Mouse (Mus musculus): ENCODE results near the gene Slc35a2. TPM values are rescaled to one million over a fixed set of nuclear protein-coding genes. Genes with fewer than 3 reads are reported as not detected.

Slc35a2 gene
- polyA plus RNA-seq, 1 experiment: 81.7 TPM

DNA sequence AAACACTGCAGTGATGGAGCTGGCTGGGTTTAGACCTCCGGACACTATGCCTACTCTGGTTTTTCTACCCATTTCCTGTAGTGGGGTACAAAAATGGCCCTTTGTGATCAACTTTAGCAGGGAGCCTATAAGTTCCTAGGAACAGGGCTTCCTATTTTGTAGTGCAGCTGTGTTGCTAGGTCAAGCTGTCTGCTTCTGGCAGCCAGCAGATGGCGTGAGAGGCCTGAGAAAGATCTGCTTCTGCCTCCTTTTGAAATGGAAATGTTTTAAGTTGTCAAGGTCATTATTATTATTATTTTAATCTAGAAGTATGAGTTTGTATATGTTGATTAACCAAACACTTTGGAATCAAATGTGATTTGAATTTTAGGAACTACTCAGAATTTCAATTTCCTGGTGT lies 29.2 kb upstream of the Slc35a2 start:
- Histone ChIP-seq H3K4me1 (replicated peaks; ENCODE audit: control insufficient read depth, insufficient read depth, low read length) (no peaks in the 10 kb centered on the region), H3K27me3 (ENCODE audit: control insufficient read depth, insufficient read depth, low read length) (no peaks in the 10 kb centered on the region), H3K27ac (ENCODE audit: control insufficient read depth, insufficient read depth, low read length) (no peak overlapping the region), H3K36me3 (ENCODE audit: control insufficient read depth, insufficient read depth, low read length) (0 out of 2 replicates have a peak, but pooled peaks cover 3% of the 10 kb centered on the region), H3K4me3 (ENCODE audit: control insufficient read depth, insufficient read depth, low read length) (no peak overlapping the region)
- no peak for TF ChIP-seq POLR2A (IDR thresholded peaks at IDR 0.05; ENCODE audit: control insufficient read depth, extremely low read depth, insufficient read depth, low read length, poor library complexity)
- no peak for TF ChIP-seq CTCF (IDR thresholded peaks at IDR 0.05; ENCODE audit: borderline replicate concordance, control insufficient read depth, extremely low read depth, insufficient read depth, low read length, poor library complexity)
- WGBS: 14% methylated on average over 2 of the region's 2 CpGs
- DNase-seq: peak; percentile 30

DNA sequence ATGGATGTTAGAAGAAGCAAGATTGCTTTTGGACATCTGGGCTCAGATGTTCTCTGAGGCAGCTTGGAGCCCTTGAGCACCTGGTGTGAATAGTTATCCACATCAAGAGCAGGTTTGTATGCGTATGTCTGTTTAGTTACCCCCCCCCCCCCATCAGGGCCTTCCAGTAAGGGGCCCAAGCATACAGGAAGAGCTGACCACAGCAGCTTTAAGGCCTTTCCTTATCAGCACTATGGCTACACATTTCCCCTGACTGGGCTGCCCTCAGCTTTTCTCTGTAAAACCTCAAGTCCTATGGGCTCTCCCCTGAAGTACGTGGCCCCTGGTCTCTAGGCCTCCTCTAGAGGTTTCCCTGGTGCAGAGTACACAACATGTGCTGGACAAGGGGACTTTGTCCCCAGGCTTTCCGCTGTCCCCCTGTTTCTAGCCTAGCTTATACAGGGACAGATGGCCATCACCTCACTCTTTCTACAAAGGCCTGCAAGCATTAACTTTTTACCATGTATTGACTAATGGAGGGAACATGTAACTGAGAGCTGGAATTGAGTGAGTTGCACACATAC lies 24.6 kb upstream of the Slc35a2 start:
- 63% methylated on average over 2 of the region's 3 CpGs for WGBS
- TF ChIP-seq POLR2A (IDR thresholded peaks at IDR 0.05; ENCODE audit: control insufficient read depth, extremely low read depth, insufficient read depth, low read length, poor library complexity): no peak
- no peak for TF ChIP-seq CTCF (IDR thresholded peaks at IDR 0.05; ENCODE audit: borderline replicate concordance, control insufficient read depth, extremely low read depth, insufficient read depth, low read length, poor library complexity)
- DNase-seq: no peak
- Histone ChIP-seq H3K27me3 (ENCODE audit: control insufficient read depth, insufficient read depth, low read length) (no peaks in the 10 kb centered on the region), H3K4me3 (ENCODE audit: control insufficient read depth, insufficient read depth, low read length) (no peak overlapping the region), H3K4me1 (replicated peaks; ENCODE audit: control insufficient read depth, insufficient read depth, low read length) (no peaks in the 10 kb centered on the region; the same call in 1 of the 2 replicates), H3K36me3 (ENCODE audit: control insufficient read depth, insufficient read depth, low read length) (0 out of 2 replicates have a peak, but pooled peaks cover 5% of the 10 kb centered on the region), H3K27ac (ENCODE audit: control insufficient read depth, insufficient read depth, low read length) (no peak overlapping the region)

DNA sequence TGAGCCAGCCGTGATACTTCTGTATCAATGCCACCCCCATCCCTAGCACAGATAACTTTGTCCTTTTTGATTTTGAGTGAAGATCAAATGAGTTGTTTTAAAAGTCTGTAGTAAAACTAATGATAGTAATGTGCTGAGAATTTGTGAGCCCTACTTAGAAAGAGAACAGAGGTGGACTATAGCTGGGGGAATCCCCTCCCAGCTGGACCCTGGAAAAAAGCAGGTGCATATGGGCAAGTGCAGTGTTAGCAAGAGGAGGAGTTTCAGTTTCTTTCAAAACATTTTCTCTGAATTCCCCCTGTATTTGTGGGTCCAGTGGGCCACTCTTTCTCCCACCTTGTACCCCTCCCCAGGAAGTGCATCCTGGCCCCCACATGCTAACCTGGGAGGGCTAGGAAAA lies 20.6 kb upstream of the Slc35a2 start:
- no peaks in the 10 kb centered on the region for H3K27me3 ChIP-seq (ENCODE audit: control insufficient read depth, insufficient read depth, low read length)
- no peak for TF ChIP-seq CTCF (IDR thresholded peaks at IDR 0.05; ENCODE audit: borderline replicate concordance, control insufficient read depth, extremely low read depth, insufficient read depth, low read length, poor library complexity)
- no peak for TF ChIP-seq POLR2A (IDR thresholded peaks at IDR 0.05; ENCODE audit: control insufficient read depth, extremely low read depth, insufficient read depth, low read length, poor library complexity)
- DNase-seq: no peak
- H3K27ac ChIP-seq (ENCODE audit: control insufficient read depth, insufficient read depth, low read length): no peak overlapping the region
- peaks cover 10% of the 10 kb centered on the region for H3K36me3 ChIP-seq (ENCODE audit: control insufficient read depth, insufficient read depth, low read length)
- no peak overlapping the region for H3K4me3 ChIP-seq (ENCODE audit: control insufficient read depth, insufficient read depth, low read length)
- H3K4me1 ChIP-seq (replicated peaks; ENCODE audit: control insufficient read depth, insufficient read depth, low read length): peaks cover 6% of the 10 kb centered on the region
- 83% methylated on average over 1 of the region's 1 CpGs for WGBS

DNA sequence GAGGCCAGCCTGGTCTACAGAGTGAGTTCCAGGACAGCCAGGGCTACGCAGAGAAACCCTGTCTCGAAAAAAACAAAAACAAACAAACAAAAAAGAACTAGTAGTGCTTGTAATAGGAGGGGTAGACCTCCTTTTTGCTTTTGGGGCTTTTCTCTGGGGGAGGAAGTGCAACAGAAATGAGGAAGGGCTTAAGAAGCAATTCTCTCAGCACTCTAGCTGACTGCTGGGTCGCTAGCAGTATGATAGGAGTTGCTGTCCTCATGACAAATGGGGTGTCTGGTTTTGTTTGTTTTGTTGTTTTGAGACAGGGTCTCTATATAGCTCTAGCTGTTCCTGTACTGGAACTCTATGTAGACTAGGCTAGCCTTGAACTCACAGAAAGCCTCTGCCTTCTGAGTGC lies 19.3 kb upstream of the Slc35a2 start:
- H3K4me3 ChIP-seq (ENCODE audit: control insufficient read depth, insufficient read depth, low read length): no peak overlapping the region
- peaks cover 10% of the 10 kb centered on the region for H3K36me3 ChIP-seq (ENCODE audit: control insufficient read depth, insufficient read depth, low read length)
- H3K4me1 ChIP-seq (replicated peaks; ENCODE audit: control insufficient read depth, insufficient read depth, low read length): peaks cover 6% of the 10 kb centered on the region
- WGBS: 45% methylated on average over 3 of the region's 3 CpGs
- TF ChIP-seq CTCF (IDR thresholded peaks at IDR 0.05; ENCODE audit: borderline replicate concordance, control insufficient read depth, extremely low read depth, insufficient read depth, low read length, poor library complexity): no peak
- no peak for TF ChIP-seq POLR2A (IDR thresholded peaks at IDR 0.05; ENCODE audit: control insufficient read depth, extremely low read depth, insufficient read depth, low read length, poor library complexity)
- no peak for DNase-seq
- H3K27ac ChIP-seq (ENCODE audit: control insufficient read depth, insufficient read depth, low read length): peak overlapping the region; percentile 51; the same call in 1 of the 2 replicates
- no peaks in the 10 kb centered on the region for H3K27me3 ChIP-seq (ENCODE audit: control insufficient read depth, insufficient read depth, low read length)

DNA sequence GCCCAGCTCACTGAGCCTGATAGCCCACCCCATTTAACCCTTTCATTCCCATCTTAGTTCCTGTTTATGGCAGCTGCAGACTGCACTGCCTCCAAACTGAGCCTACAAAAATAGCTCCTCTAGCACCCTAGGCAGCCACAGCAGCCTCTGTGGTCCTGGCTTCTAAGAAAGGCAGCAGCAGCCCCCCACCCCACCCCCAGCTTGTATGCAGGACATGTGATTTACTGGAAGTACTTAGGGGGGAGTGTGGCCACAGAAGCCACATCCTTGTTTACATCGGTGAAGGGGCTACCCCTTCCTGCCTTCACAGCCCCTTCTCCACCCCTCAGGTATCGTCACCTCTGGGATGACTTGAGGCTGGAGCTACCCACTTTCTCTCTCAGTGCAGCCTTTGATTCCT lies 18.5 kb upstream of the Slc35a2 start:
- no peak for DNase-seq
- peaks cover 8% of the 10 kb centered on the region for H3K36me3 ChIP-seq (ENCODE audit: control insufficient read depth, insufficient read depth, low read length)
- no peak overlapping the region for H3K4me3 ChIP-seq (ENCODE audit: control insufficient read depth, insufficient read depth, low read length)
- no peaks in the 10 kb centered on the region for H3K27me3 ChIP-seq (ENCODE audit: control insufficient read depth, insufficient read depth, low read length)
- peak overlapping the region; percentile 66; the same call in 1 of the 2 replicates for H3K27ac ChIP-seq (ENCODE audit: control insufficient read depth, insufficient read depth, low read length)
- H3K4me1 ChIP-seq (replicated peaks; ENCODE audit: control insufficient read depth, insufficient read depth, low read length): peaks cover 6% of the 10 kb centered on the region
- 9% methylated on average over 2 of the region's 2 CpGs for WGBS
- TF ChIP-seq CTCF (IDR thresholded peaks at IDR 0.05; ENCODE audit: borderline replicate concordance, control insufficient read depth, extremely low read depth, insufficient read depth, low read length, poor library complexity): no peak
- no peak for TF ChIP-seq POLR2A (IDR thresholded peaks at IDR 0.05; ENCODE audit: control insufficient read depth, extremely low read depth, insufficient read depth, low read length, poor library complexity)

DNA sequence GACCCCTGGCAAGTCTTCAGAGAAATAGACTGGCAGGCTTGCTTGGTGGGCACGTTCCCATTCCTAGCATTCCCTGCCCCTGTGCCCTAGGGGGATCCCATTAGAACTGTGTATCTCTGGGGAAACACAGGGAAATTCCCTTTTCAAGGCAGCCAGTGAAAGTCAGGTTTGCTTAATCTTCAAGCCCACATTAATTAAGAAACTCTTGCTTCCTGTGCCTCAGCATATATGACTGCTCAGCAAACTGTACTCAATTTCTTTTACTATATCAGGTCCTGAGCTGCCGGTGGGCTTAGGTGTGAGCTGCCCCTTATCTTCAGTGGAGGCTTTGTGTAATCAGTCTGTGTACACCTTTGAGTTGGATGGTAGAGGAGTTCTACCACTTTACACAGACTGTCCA lies 18.0 kb upstream of the Slc35a2 start:
- 23% methylated on average over 2 of the region's 2 CpGs for WGBS
- Histone ChIP-seq H3K27me3 (ENCODE audit: control insufficient read depth, insufficient read depth, low read length) (no peaks in the 10 kb centered on the region), H3K4me1 (replicated peaks; ENCODE audit: control insufficient read depth, insufficient read depth, low read length) (peaks cover 6% of the 10 kb centered on the region), H3K27ac (ENCODE audit: control insufficient read depth, insufficient read depth, low read length) (peak overlapping the region; percentile 66; the same call in 1 of the 2 replicates), H3K4me3 (ENCODE audit: control insufficient read depth, insufficient read depth, low read length) (no peak overlapping the region), H3K36me3 (ENCODE audit: control insufficient read depth, insufficient read depth, low read length) (peaks cover 8% of the 10 kb centered on the region)
- TF ChIP-seq POLR2A (IDR thresholded peaks at IDR 0.05; ENCODE audit: control insufficient read depth, extremely low read depth, insufficient read depth, low read length, poor library complexity) (no peak), CTCF (IDR thresholded peaks at IDR 0.05; ENCODE audit: borderline replicate concordance, control insufficient read depth, extremely low read depth, insufficient read depth, low read length, poor library complexity) (no peak)
- no peak for DNase-seq

DNA sequence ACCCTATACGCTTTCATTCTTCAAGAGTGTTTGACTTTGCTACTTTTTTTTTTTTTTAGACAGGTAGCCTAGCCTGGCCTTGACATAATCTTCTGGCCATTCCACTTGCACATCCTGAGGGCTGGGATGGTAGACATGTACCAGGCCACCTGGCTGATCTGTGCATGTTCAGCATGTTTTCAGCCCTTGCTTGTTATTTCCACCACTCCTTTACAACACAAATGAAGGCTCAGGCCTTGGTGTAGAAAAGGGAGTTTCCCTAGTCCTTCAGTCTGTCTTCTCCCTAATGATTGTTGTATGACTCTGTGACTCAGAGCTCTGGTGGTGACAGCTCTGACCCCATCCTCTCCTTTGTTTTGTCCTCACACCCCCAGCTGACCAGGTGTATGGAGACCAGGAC lies 16.7 kb upstream of the Slc35a2 start:
- no peak overlapping the region for H3K27ac ChIP-seq (ENCODE audit: control insufficient read depth, insufficient read depth, low read length)
- TF ChIP-seq POLR2A (IDR thresholded peaks at IDR 0.05; ENCODE audit: control insufficient read depth, extremely low read depth, insufficient read depth, low read length, poor library complexity): no peak
- no peak for TF ChIP-seq CTCF (IDR thresholded peaks at IDR 0.05; ENCODE audit: borderline replicate concordance, control insufficient read depth, extremely low read depth, insufficient read depth, low read length, poor library complexity)
- no peak overlapping the region for H3K4me3 ChIP-seq (ENCODE audit: control insufficient read depth, insufficient read depth, low read length)
- H3K36me3 ChIP-seq (ENCODE audit: control insufficient read depth, insufficient read depth, low read length): peaks cover 14% of the 10 kb centered on the region
- H3K27me3 ChIP-seq (ENCODE audit: control insufficient read depth, insufficient read depth, low read length): no peaks in the 10 kb centered on the region
- 100% methylated on average over 1 of the region's 1 CpGs for WGBS
- peaks cover 6% of the 10 kb centered on the region for H3K4me1 ChIP-seq (replicated peaks; ENCODE audit: control insufficient read depth, insufficient read depth, low read length)
- DNase-seq: no peak

Data from thymus, adult 2 months (tissue).